Mouse (Mus musculus): ENCODE data around the gene Plagl1.

DNA sequence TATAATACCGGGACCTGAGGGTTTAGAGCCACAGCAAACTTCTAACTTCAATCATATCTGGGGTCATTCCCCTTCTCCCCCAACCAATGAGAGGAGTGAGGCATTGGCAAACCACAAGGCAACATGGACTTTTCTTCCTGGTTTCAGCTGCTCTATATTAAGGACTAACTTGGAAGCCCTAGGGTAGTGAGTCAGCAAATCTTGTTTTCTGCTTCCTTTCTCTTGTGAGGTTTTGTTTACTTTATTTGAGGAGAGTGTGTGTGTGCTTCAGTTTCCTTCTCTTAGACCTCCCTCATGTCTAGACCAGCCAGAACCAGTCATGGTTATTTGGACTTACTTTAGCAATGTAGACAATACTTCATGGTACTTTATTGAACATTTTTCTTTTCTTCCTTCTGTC, 32.1 kb upstream of the Plagl1 start:
- TF ChIP-seq ZNF384 (IDR thresholded peaks at IDR 0.05; ENCODE audit: low read depth, low read length) (no peak), HCFC1 (IDR thresholded peaks at IDR 0.05; ENCODE audit: borderline replicate concordance, insufficient read depth, low read length) (no peak), CHD2 (IDR thresholded peaks at IDR 0.05; ENCODE audit: low read depth, low read length) (no peak)

Measured in ES-E14 (cell line).